Mouse (Mus musculus): Measurements from ENCODE around the gene Nudt8. TPM values are rescaled to one million over a fixed set of nuclear protein-coding genes. Genes with fewer than 3 reads are reported as not detected.
A peak's percentile ranks its signal among the peaks of the same experiment; 100 is the strongest.

Nudt8 gene
- polyA plus RNA-seq, 1 experiment from 2014 or later = 22.0 TPM

GRCm38 (mm10) chr19:3992416-3992815 is 8.0 kb upstream of the Nudt8 start, which contains the start of gene Tbx10:
Gene Tbx10, plus strand, starts transcription at chr19:3992752.
- no peak within 1 kb of the TSS for H3K4me2 ChIP-seq (ENCODE audit: low read depth, low read length)
- H3K9me3 ChIP-seq (ENCODE audit: control insufficient read depth, low read length) = no peaks in the 10 kb centered on the region
- ATAC-seq (ENCODE audit: low read depth) = no peak
- H3K27ac ChIP-seq (ENCODE audit: low read length) = no peak within 1 kb of the TSS
- 50% methylated on average over 5 of the region's 5 CpGs for WGBS
- H3K4me1 ChIP-seq (replicated peaks; ENCODE audit: control insufficient read depth, insufficient read depth, low read length) = peaks cover 3% of the 10 kb centered on the region; the same call in 1 of the 2 replicates
- H3K9ac ChIP-seq (ENCODE audit: low read length) = no peak within 1 kb of the TSS
- H3K36me3 ChIP-seq (ENCODE audit: control insufficient read depth, insufficient read depth, low read length) = no peaks in the 10 kb centered on the region; the same call in 1 of the 2 replicates
- H3K4me3 ChIP-seq (ENCODE audit: low read length) = no peak within 1 kb of the TSS
- H3K27me3 ChIP-seq (ENCODE audit: control insufficient read depth, insufficient read depth, low read depth, low read length) = no peaks in the 10 kb centered on the region

GRCm38 (mm10) chr19:3994932-3995331 is 5.4 kb upstream of the Nudt8 start:
- H3K4me2 ChIP-seq (ENCODE audit: low read depth, low read length) = no peak overlapping the region
- WGBS = 39% methylated on average over 6 of the region's 6 CpGs
- H3K27ac ChIP-seq (ENCODE audit: low read length) = no peak overlapping the region
- no peak for ATAC-seq (ENCODE audit: low read depth)
- H3K9me3 ChIP-seq (ENCODE audit: control insufficient read depth, low read length) = no peaks in the 10 kb centered on the region
- H3K4me1 ChIP-seq (replicated peaks; ENCODE audit: control insufficient read depth, insufficient read depth, low read length) = peaks cover 9% of the 10 kb centered on the region
- no peak overlapping the region for H3K9ac ChIP-seq (ENCODE audit: low read length)
- H3K4me3 ChIP-seq (ENCODE audit: low read length) = no peak overlapping the region
- no peaks in the 10 kb centered on the region for H3K27me3 ChIP-seq (ENCODE audit: control insufficient read depth, insufficient read depth, low read depth, low read length)
- no peaks in the 10 kb centered on the region for H3K36me3 ChIP-seq (ENCODE audit: control insufficient read depth, insufficient read depth, low read length)

GRCm38 (mm10) chr19:3995505-3995904 is 4.9 kb upstream of the Nudt8 start:
- H3K9ac ChIP-seq (ENCODE audit: low read length) = no peak overlapping the region
- peaks cover 9% of the 10 kb centered on the region for H3K4me1 ChIP-seq (replicated peaks; ENCODE audit: control insufficient read depth, insufficient read depth, low read length)
- no peaks in the 10 kb centered on the region for H3K27me3 ChIP-seq (ENCODE audit: control insufficient read depth, insufficient read depth, low read depth, low read length)
- H3K27ac ChIP-seq (ENCODE audit: low read length) = 0 out of 2 replicates have a peak overlapping the region, but pooled peaks have one; percentile 24
- H3K36me3 ChIP-seq (ENCODE audit: control insufficient read depth, insufficient read depth, low read length) = no peaks in the 10 kb centered on the region
- H3K9me3 ChIP-seq (ENCODE audit: control insufficient read depth, low read length) = no peaks in the 10 kb centered on the region
- H3K4me2 ChIP-seq (ENCODE audit: low read depth, low read length) = no peak overlapping the region
- no peak for ATAC-seq (ENCODE audit: low read depth)
- no peak overlapping the region for H3K4me3 ChIP-seq (ENCODE audit: low read length)
- WGBS = 56% methylated on average over 3 of the region's 3 CpGs

GRCm38 (mm10) chr19:3996106-3996505 is 4.3 kb upstream of the Nudt8 start:
- no peak overlapping the region for H3K9ac ChIP-seq (ENCODE audit: low read length)
- no peaks in the 10 kb centered on the region for H3K36me3 ChIP-seq (ENCODE audit: control insufficient read depth, insufficient read depth, low read length)
- H3K27ac ChIP-seq (ENCODE audit: low read length) = 0 out of 2 replicates have a peak overlapping the region, but pooled peaks have one; percentile 24
- peaks cover 12% of the 10 kb centered on the region for H3K4me1 ChIP-seq (replicated peaks; ENCODE audit: control insufficient read depth, insufficient read depth, low read length)
- H3K9me3 ChIP-seq (ENCODE audit: control insufficient read depth, low read length) = no peaks in the 10 kb centered on the region
- H3K4me2 ChIP-seq (ENCODE audit: low read depth, low read length) = no peak overlapping the region
- WGBS = 47% methylated on average over 7 of the region's 7 CpGs
- no peaks in the 10 kb centered on the region for H3K27me3 ChIP-seq (ENCODE audit: control insufficient read depth, insufficient read depth, low read depth, low read length)
- H3K4me3 ChIP-seq (ENCODE audit: low read length) = no peak overlapping the region
- no peak for ATAC-seq (ENCODE audit: low read depth)

- WGBS = 74% methylated on average over 8 of the region's 8 CpGs
- Histone ChIP-seq H3K9me3 (ENCODE audit: control insufficient read depth, low read length) (no peaks in the 10 kb centered on the region), H3K4me1 (replicated peaks; ENCODE audit: control insufficient read depth, insufficient read depth, low read length) (peaks cover 17% of the 10 kb centered on the region), H3K4me2 (ENCODE audit: low read depth, low read length) (no peak overlapping the region), H3K36me3 (ENCODE audit: control insufficient read depth, insufficient read depth, low read length) (no peaks in the 10 kb centered on the region), H3K27ac (ENCODE audit: low read length) (no peak overlapping the region), H3K27me3 (ENCODE audit: control insufficient read depth, insufficient read depth, low read depth, low read length) (no peaks in the 10 kb centered on the region), H3K9ac (ENCODE audit: low read length) (no peak overlapping the region), H3K4me3 (ENCODE audit: low read length) (no peak overlapping the region)
- ATAC-seq (ENCODE audit: low read depth) = no peak
Measured at GRCm38 (mm10) chr19:3996747-3997146, 3.6 kb upstream of the Nudt8 start.

GRCm38 (mm10) chr19:3997231-3997630 is 3.1 kb upstream of the Nudt8 start:
- Histone ChIP-seq H3K9ac (ENCODE audit: low read length) (no peak overlapping the region), H3K9me3 (ENCODE audit: control insufficient read depth, low read length) (no peaks in the 10 kb centered on the region), H3K27me3 (ENCODE audit: control insufficient read depth, insufficient read depth, low read depth, low read length) (no peaks in the 10 kb centered on the region), H3K4me3 (ENCODE audit: low read length) (no peak overlapping the region), H3K4me1 (replicated peaks; ENCODE audit: control insufficient read depth, insufficient read depth, low read length) (peaks cover 17% of the 10 kb centered on the region), H3K4me2 (ENCODE audit: low read depth, low read length) (no peak overlapping the region), H3K27ac (ENCODE audit: low read length) (no peak overlapping the region), H3K36me3 (ENCODE audit: control insufficient read depth, insufficient read depth, low read length) (no peaks in the 10 kb centered on the region)
- no peak for ATAC-seq (ENCODE audit: low read depth)
- 44% methylated on average over 8 of the region's 8 CpGs for WGBS

GRCm38 (mm10) chr19:3998335-3998734 is 2.0 kb upstream of the Nudt8 start:
- Histone ChIP-seq H3K9ac (ENCODE audit: low read length) (no peak overlapping the region), H3K4me3 (ENCODE audit: low read length) (no peak overlapping the region), H3K4me2 (ENCODE audit: low read depth, low read length) (no peak overlapping the region), H3K4me1 (replicated peaks; ENCODE audit: control insufficient read depth, insufficient read depth, low read length) (peaks cover 17% of the 10 kb centered on the region), H3K36me3 (ENCODE audit: control insufficient read depth, insufficient read depth, low read length) (no peaks in the 10 kb centered on the region), H3K27ac (ENCODE audit: low read length) (no peak overlapping the region), H3K27me3 (ENCODE audit: control insufficient read depth, insufficient read depth, low read depth, low read length) (no peaks in the 10 kb centered on the region), H3K9me3 (ENCODE audit: control insufficient read depth, low read length) (no peaks in the 10 kb centered on the region)
- WGBS = 62% methylated on average over 8 of the region's 8 CpGs
- ATAC-seq (ENCODE audit: low read depth) = no peak

- no peak for ATAC-seq (ENCODE audit: low read depth)
- Histone ChIP-seq H3K4me1 (replicated peaks; ENCODE audit: control insufficient read depth, insufficient read depth, low read length) (peaks cover 17% of the 10 kb centered on the region), H3K4me3 (ENCODE audit: low read length) (peak overlapping the region; percentile 78)
Measured at GRCm38 (mm10) chr19:3999121-3999730, 1.2 kb upstream of the Nudt8 start.

GRCm38 (mm10) chr19:4000949-4001525 is 657 bp downstream of the Nudt8 start:
- Histone ChIP-seq H3K27ac (ENCODE audit: low read length) (peak overlapping the region; percentile 98), H3K36me3 (ENCODE audit: control insufficient read depth, insufficient read depth, low read length) (no peaks in the 10 kb centered on the region), H3K4me2 (ENCODE audit: low read depth, low read length) (peak overlapping the region; percentile 84), H3K9me3 (ENCODE audit: control insufficient read depth, low read length) (no peaks in the 10 kb centered on the region), H3K4me1 (replicated peaks; ENCODE audit: control insufficient read depth, insufficient read depth, low read length) (peaks cover 14% of the 10 kb centered on the region), H3K27me3 (ENCODE audit: control insufficient read depth, insufficient read depth, low read depth, low read length) (no peaks in the 10 kb centered on the region), H3K4me3 (ENCODE audit: low read length) (peak overlapping the region; percentile 78), H3K9ac (ENCODE audit: low read length) (peak overlapping the region; percentile 82)
- peak; percentile 6; the same call in 1 of the 2 replicates for ATAC-seq (ENCODE audit: low read depth)
- WGBS = 13% methylated on average over 17 of the region's 17 CpGs

More at GRCm38 (mm10) chr19:3999121-3999730, 1.2 kb upstream of the Nudt8 start:
- Histone ChIP-seq H3K4me2 (ENCODE audit: low read depth, low read length) (peak overlapping the region; percentile 84), H3K9ac (ENCODE audit: low read length) (peak overlapping the region; percentile 82), H3K36me3 (ENCODE audit: control insufficient read depth, insufficient read depth, low read length) (no peaks in the 10 kb centered on the region), H3K27me3 (ENCODE audit: control insufficient read depth, insufficient read depth, low read depth, low read length) (no peaks in the 10 kb centered on the region), H3K27ac (ENCODE audit: low read length) (no peak overlapping the region), H3K9me3 (ENCODE audit: control insufficient read depth, low read length) (no peaks in the 10 kb centered on the region)
- 78% methylated on average over 9 of the region's 9 CpGs for WGBS

Data from lung, embryonic 16.5 days (tissue).